Mouse (Mus musculus) 3134 (cell line): ENCODE measurements around the gene Arntl2.

Source experiments
- DNase-seq: peaks from one replicate; pipeline ENCODE4 v3.0.0-alpha.2; 2011; ENCODE audit warnings: low spot score; ENCODE audit not compliant: insufficient read length; ENCODE audit errors: extremely low read depth

Gene Arntl2

DNA sequence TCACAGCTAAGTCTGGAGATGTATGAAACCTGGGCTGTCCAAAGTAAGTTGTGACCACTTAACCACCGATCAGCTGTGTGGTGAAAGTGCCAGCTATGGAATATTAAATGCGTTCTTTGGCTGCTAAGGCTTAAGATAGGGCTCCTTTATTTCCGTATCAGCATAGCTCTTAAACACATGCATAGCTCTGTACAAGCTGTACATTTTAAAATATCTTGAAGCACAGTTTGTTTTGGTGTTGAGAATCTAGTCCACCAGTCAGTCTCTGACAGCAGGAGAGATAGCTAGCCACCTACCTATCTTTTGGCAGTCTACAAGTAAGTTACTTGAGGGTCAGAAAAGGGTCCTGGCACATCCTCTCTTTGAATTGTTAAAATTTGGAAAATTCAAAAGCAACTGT is 17.8 kb upstream of the Arntl2 start:
- no peak for DNase-seq

GRCm38 (mm10) chr6:146781566-146781965 is 14.3 kb upstream of the Arntl2 start:
- no peak for DNase-seq

DNA sequence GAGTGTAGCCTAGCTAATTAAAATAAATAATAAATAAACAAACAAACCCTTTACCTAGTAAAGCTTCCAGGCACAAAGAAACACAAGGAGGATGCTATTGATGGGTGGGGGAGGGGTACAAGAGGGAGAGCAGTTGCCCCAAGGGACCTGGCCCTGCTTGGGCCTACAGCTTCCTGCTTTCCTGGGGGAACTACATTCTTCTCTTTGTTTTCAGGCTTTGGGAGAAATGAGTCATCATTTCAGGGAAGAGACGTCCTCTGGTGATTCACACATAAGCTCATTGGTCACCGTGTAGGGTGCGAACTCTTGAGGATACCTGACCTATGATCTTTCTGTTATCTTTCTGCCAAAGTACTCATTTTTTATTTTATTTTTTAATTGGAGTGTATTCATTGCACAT is 2.3 kb upstream of the Arntl2 start:
- peak; percentile 65 for DNase-seq

GRCm38 (mm10) chr6:146795166-146795923 is 510 bp upstream of the Arntl2 start:
- DNase-seq, result no peak

DNA sequence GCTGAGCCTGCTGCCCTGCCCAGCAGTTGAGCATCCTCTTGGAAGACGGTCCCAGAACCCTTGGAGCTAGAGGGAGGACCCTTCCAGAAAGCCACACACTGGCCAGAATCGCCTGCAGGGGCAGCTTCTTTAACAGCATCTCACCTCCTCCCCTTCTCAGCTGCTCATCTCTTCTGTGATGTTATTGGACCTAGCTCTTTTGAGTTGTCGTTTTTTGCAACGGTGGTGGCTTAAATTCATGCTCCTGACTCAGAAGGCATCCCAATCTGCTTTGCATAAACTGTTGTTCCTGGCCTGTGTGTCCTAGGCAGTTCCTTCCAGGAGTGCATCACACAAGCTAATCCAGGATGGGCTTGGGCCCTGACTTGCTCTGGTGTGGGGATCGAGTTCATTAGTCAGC is 1.6 kb downstream of the Arntl2 start:
- no peak for DNase-seq

GRCm38 (mm10) chr6:146809991-146810390 is 14.1 kb downstream of the Arntl2 start:
- DNase-seq, result no peak

- DNase-seq, result no peak
Measured at GRCm38 (mm10) chr6:146813007-146813406, 17.2 kb downstream of the Arntl2 start.

DNA sequence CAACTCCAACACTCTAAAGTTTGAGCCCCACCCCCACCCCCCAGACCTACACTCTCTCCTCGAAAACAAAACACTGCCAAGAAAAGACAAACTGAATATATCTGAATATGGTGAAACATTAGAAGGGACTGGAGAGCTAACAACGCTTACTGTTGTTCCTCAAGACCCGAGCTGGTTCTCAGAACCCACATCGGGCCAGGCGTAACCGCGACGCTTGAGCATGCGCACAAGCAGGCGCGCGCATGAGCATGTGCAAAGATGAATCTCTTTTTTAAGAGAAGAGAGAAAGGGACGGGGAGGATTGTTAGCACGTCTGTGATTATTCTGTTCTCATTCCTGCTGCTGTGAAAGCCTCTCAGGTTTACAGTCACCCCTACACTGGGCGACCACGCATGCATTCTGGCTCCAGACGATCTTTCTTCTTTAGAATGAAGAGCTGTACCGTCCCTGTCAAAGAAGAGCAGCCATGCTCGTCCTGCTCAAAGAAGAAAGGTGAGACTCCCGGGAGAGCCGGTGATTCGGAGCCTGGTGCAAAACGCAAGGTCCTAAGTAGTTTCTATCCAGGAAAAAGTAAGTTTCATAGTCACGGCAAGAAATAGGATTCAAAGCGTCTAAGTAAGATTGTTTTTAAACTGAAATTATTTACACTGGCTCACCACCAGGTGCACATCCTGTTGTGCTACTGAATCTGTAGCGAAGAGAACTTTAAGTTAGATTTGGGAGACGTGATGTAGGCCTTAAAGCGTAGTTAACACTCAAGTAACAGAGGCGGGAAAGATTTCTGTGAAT is 24.5 kb downstream of the Arntl2 start:
- no peak for DNase-seq

DNA sequence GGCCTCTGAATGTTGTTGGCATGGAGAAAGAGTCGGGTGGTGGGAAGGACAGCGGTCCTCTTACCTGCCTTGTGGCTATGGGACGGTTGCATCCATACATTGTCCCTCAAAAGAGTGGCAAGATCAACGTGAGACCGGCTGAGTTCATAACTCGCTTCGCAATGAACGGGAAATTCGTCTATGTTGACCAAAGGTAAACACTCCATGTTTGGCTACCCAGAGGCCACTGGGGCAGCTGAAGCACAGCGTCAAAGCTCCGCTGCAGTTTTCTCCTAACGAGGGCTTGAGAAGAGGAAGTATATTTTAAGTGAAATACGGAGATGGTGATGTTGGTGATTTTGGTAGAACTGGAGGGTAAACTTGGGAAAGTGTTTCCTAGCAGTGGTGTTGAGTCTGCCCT is 26.1 kb downstream of the Arntl2 start:
- DNase-seq, result no peak

- no peak for DNase-seq
Measured at GRCm38 (mm10) chr6:146824727-146825486, 29.1 kb downstream of the Arntl2 start.

- no peak for DNase-seq
Measured at GRCm38 (mm10) chr6:146825487-146825773, 29.6 kb downstream of the Arntl2 start.

DNA sequence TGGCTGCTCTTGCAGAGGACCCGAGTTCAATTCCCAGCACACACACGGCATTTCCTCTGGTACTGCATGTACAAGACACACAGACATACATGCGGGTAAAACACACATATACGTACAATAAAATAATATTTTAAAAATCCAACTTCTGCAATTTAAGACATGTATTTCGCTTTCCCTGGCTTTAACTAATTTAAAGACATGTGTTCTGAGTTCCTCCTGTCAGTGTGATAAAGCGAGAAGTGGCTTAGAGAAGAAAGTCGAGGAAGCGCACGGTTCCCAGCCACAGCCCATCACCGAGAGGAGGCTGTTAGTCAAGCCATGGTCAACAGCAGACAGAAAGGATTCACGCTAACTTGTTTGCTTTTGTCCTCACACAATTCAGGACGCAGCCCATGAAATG is 35.5 kb downstream of the Arntl2 start:
- DNase-seq, result no peak

- DNase-seq, result peak; percentile 56
Measured at GRCm38 (mm10) chr6:146833485-146834314, 37.8 kb downstream of the Arntl2 start.

GRCm38 (mm10) chr6:146834342-146834741 is 38.5 kb downstream of the Arntl2 start:
- DNase-seq, result no peak

DNA sequence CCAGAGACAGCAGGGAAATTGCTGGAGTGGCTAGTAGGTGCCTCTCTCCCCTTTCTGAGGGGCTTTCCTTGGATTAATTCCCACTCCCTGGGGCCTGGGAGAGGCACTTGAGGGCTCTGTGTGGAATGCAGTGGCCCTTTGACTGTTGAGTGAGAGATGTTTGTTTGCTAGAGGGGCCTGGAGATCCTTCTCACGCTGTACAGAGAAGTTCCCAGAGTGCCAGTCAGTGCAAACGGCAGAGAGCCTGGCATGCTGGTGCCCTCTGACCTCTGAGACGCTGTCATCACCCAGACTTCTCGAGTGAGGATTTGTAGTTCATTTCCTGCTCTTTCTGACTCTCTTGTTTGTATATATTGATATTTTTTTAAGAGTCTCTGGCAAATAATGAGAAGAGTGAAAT is 39.9 kb downstream of the Arntl2 start:
- DNase-seq, result no peak

- DNase-seq, result no peak
Measured at GRCm38 (mm10) chr6:146837316-146837715, 41.5 kb downstream of the Arntl2 start.

- no peak for DNase-seq
Measured at GRCm38 (mm10) chr6:146838366-146838765, 42.5 kb downstream of the Arntl2 start.

DNA sequence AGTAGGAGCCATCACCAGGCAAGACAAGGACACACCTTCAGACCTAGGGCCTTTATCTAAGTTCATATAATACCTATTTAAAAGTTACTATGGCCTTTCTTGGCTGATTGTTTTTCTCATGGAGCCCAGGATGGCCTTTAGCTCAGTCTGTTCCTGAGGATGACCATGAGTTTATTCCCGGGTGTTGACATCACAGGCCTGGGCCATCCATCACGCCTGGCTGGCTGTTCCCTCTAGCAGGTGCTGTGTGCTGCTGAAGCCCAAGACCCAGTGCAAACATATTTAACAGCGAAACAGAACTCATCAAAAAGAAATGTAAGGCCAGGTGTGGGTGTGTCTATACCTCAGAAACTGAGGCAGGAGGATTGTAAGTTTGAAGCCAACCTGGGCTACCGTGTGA is 43.0 kb downstream of the Arntl2 start:
- no peak for DNase-seq

- DNase-seq, result no peak
Measured at GRCm38 (mm10) chr6:146844867-146845266, 49.0 kb downstream of the Arntl2 start.

- DNase-seq, result no peak
Measured at GRCm38 (mm10) chr6:146845347-146845746, 49.5 kb downstream of the Arntl2 start.
